Mouse (Mus musculus): Measurements from ENCODE around the gene Pax1. TPM values are rescaled to one million over a fixed set of nuclear protein-coding genes. Genes with fewer than 3 reads are reported as not detected.

Pax1 gene
- not detected in 2 replicates for polyA plus RNA-seq (2012; ENCODE audit: low replicate concordance)

DNA sequence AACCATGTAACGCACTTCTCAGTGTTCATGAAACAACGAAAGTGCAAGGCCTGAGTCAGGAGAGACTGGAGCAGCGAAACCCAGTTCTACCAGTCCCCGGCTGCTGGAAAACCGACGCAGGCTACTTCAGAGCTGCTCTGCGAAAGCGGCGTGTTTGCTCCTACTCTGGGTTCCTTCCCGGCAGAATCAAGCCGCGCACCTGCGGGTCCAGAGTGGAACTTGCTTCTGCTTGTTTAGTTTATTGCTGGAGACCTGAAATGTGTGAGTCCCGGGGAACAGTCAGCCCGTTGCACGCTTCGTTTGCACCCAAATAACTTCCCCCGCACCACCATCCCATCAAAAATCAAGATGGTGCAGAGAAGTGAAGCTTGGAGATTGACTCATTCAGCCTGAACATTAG, at the start of gene Pax1:
Gene Pax1 (plus strand): TSS at position 345 of the 400 bp plus-strand sequence.

Other genes with a start within 250 kb of the Pax1 start
- not detected in 2 replicates for gene Nkx2-2, start 167.7 kb upstream of the Pax1 start, polyA plus RNA-seq (2012; ENCODE audit: low replicate concordance)